Mouse (Mus musculus) liver, embryonic 14.5 days (tissue): Measurements from ENCODE around the gene Tle2.

Experiments used
- CTCF ChIP-seq: IDR thresholded peaks from 2 replicates; pipeline ENCODE4 v1.5.1; 2016; ENCODE audit warnings: antibody characterized with exemption, low read depth, control low read depth
- EP300 ChIP-seq: IDR thresholded peaks from 2 replicates; pipeline ENCODE4 v1.6.1; 2016; ENCODE audit warnings: antibody characterized with exemption, low read depth

- TF ChIP-seq CTCF (no peak), EP300 (no peak)
Measured at GRCm38 (mm10) chr10:81545161-81545747, 29.1 kb upstream of the Tle2 start, which contains the start of gene Gna11.
